Mouse (Mus musculus): ENCODE measurements at regions not wholly inside any gene's neighbourhood (a gene's known extent, or its start where the extent isn't known, plus 50 kb on each side); places are given as distances from the start of the nearest gene placed in this dataset.

DNA sequence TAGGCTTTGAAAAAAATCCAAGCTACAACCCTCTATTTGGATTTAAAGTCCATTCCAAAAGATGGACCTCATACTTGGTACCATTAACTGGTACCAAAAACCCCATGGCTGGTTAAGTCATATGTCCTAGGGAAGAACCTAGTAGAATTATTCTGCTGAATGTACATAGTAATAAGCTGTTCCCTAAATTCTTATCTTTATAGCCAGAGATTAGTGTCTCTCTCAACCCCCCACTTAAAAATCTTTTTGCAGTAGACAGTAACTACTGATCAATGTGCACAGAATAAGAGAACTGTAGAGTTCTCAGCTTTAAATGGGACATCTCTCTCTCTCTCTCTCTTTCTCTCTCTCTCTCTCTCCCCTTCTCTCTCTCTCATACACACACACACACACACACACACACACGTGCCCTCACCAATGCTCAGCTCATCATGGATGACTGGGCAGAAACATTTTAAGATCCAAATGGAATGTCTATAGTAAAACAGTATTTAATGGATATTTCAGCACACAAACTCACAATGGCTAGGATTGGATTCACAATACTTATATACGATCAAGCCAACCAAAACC, 640.2 kb upstream of the Slc8a1 start:
- TF ChIP-seq CTCF (IDR thresholded peaks at IDR 0.05; ENCODE audit: low read depth) (no peak), EP300 (optimal IDR thresholded peaks at IDR 0.05) (no peak)

All from stomach, postnatal 0 days (tissue).